Mouse (Mus musculus): ENCODE measurements around the gene Rbbp8nl. TPM values are rescaled to one million over a fixed set of nuclear protein-coding genes. Genes with fewer than 3 reads are reported as not detected.

Gene Rbbp8nl
- polyA plus RNA-seq, 1 experiment from 2014 or later = not detected

DNA sequence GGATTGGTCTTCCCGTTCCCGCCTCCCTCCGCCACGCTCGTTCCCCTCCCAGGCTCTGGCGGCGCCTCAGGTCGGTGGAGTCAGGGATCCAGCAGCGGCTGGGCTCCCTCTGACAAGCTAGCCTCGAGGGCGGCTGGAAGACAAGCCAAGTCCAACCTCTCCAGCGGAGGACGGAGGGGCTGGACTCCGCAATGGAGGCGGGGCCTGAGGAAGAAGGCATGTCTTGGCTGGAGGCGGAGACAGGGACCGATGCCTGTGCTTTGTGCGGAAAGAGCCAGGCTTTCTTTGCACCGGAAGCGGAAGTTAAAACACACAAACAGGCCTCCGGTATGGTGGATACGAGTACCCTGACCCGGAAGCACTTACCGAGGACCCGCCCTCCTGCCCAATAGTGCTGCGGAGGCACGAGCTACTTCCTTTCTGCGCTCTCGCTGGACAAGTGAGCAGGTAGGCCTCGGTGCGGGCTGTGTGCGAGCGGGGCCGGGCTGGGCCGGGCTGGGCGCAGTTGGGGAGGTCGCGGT, 32.6 kb downstream of the Rbbp8nl start, which contains the start of gene Rps21:
TSS of gene Rps21 (plus strand) at position 377 of the 521 bp plus-strand sequence.
- Histone ChIP-seq H3K4me2 (ENCODE audit: low read depth, low read length) (peak within 1 kb of the TSS; percentile 93), H3K27me3 (ENCODE audit: control insufficient read depth, insufficient read depth, low read length) (no peaks in the 10 kb centered on the region), H3K9ac (replicated peaks; ENCODE audit: low read depth, low read length) (peak within 1 kb of the TSS; percentile 80), H3K4me1 (ENCODE audit: control insufficient read depth, insufficient read depth, low read length) (peaks cover 17% of the 10 kb centered on the region), H3K9me3 (ENCODE audit: control insufficient read depth, low read length) (no peaks in the 10 kb centered on the region), H3K36me3 (ENCODE audit: control insufficient read depth, insufficient read depth, low read length) (peaks cover 26% of the 10 kb centered on the region), H3K27ac (ENCODE audit: low read depth, low read length) (peak within 1 kb of the TSS; percentile 94), H3K4me3 (ENCODE audit: low read depth, low read length) (peak within 1 kb of the TSS; percentile 78)
- WGBS = under 1% methylated on average over 36 of the region's 38 CpGs
- ATAC-seq (ENCODE audit: low read depth) = peak; percentile 97

DNA sequence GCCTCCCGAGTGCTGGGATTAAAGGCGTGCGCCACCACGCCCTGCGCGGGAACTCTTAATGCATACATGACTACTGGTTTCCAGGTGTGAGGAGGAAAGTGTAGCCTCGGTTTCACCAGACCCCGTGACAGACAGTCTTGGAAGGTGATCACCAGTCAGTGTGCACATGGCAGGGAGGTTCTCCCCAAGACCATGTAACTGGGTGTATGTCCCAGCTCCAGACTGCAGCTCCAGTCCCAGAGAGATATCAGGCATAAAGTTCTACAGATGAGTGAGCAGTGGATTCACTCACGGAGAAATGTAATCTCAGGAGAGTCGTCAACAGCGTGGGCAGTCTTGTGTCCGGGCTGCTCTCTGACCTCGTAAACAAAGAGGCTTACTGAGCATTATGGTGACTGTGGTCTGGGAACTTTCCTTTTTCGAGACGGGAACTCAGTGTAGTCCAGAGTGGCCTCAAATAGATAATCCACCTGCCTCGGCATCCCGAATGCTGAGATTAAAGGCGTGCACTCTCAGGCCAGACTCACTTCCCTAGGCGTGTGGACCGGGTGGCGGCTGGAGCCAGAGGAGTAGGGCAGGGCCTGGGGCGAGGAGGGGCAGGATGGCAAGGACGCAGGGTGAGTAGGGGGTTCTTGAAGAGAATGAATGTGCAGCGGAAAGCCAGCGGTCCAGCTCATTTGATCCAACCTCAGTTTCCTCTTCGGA, 33.2 kb downstream of the Rbbp8nl start:
- peak; percentile 64 for ATAC-seq (ENCODE audit: low read depth)
- peak overlapping the region; percentile 78 for H3K4me3 ChIP-seq (ENCODE audit: low read depth, low read length)
- no peaks in the 10 kb centered on the region for H3K9me3 ChIP-seq (ENCODE audit: control insufficient read depth, low read length)
- H3K4me2 ChIP-seq (ENCODE audit: low read depth, low read length) = peak overlapping the region; percentile 74
- H3K27me3 ChIP-seq (ENCODE audit: control insufficient read depth, insufficient read depth, low read length) = no peaks in the 10 kb centered on the region
- H3K36me3 ChIP-seq (ENCODE audit: control insufficient read depth, insufficient read depth, low read length) = peaks cover 22% of the 10 kb centered on the region
- H3K27ac ChIP-seq (ENCODE audit: low read depth, low read length) = peak overlapping the region; percentile 94
- peak overlapping the region; percentile 80 for H3K9ac ChIP-seq (replicated peaks; ENCODE audit: low read depth, low read length)
- 25% methylated on average over 26 of the region's 26 CpGs for WGBS
- peaks cover 17% of the 10 kb centered on the region for H3K4me1 ChIP-seq (ENCODE audit: control insufficient read depth, insufficient read depth, low read length)

DNA sequence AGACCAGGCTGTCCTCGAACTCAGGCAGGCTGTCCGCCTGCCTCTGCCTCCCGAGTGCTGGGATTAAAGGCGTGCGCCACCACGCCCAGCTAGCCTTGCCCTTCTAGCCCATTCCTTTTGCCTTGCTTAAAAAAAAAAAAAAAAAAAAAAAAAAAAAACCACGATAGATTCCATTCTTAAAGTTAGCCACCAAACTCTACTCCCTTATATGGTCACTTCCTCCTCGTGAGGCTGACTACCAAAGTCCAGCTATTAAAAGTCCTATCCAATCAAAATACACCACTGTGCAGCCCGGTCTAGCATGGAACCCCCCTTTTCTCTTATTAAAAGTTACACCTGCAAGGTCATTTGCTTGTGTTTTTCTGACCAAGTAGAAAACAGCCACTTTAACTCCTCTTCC, 34.0 kb downstream of the Rbbp8nl start:
- Histone ChIP-seq H3K36me3 (ENCODE audit: control insufficient read depth, insufficient read depth, low read length) (peaks cover 14% of the 10 kb centered on the region), H3K27ac (ENCODE audit: low read depth, low read length) (no peak overlapping the region), H3K9ac (replicated peaks; ENCODE audit: low read depth, low read length) (no peak overlapping the region), H3K4me2 (ENCODE audit: low read depth, low read length) (peak overlapping the region; percentile 74; the same call in 1 of the 2 replicates), H3K27me3 (ENCODE audit: control insufficient read depth, insufficient read depth, low read length) (no peaks in the 10 kb centered on the region), H3K9me3 (ENCODE audit: control insufficient read depth, low read length) (no peaks in the 10 kb centered on the region), H3K4me1 (ENCODE audit: control insufficient read depth, insufficient read depth, low read length) (peaks cover 17% of the 10 kb centered on the region), H3K4me3 (ENCODE audit: low read depth, low read length) (peak overlapping the region; percentile 78; the same call in 1 of the 2 replicates)
- WGBS = 95% methylated on average over 9 of the region's 9 CpGs
- ATAC-seq (ENCODE audit: low read depth) = no peak

- 92% methylated on average over 5 of the region's 5 CpGs for WGBS
- no peak overlapping the region for H3K4me3 ChIP-seq (ENCODE audit: low read depth, low read length)
- no peak for ATAC-seq (ENCODE audit: low read depth)
- no peaks in the 10 kb centered on the region for H3K9me3 ChIP-seq (ENCODE audit: control insufficient read depth, low read length)
- H3K4me2 ChIP-seq (ENCODE audit: low read depth, low read length) = no peak overlapping the region
- H3K36me3 ChIP-seq (ENCODE audit: control insufficient read depth, insufficient read depth, low read length) = peaks cover 9% of the 10 kb centered on the region; the same call in 1 of the 2 replicates
- H3K27me3 ChIP-seq (ENCODE audit: control insufficient read depth, insufficient read depth, low read length) = no peaks in the 10 kb centered on the region
- peaks cover 17% of the 10 kb centered on the region for H3K4me1 ChIP-seq (ENCODE audit: control insufficient read depth, insufficient read depth, low read length)
- H3K9ac ChIP-seq (replicated peaks; ENCODE audit: low read depth, low read length) = no peak overlapping the region
- H3K27ac ChIP-seq (ENCODE audit: low read depth, low read length) = no peak overlapping the region
These were observed 35.1 kb downstream of the Rbbp8nl start for GRCm38 (mm10) chr2:180254436-180255209.

DNA sequence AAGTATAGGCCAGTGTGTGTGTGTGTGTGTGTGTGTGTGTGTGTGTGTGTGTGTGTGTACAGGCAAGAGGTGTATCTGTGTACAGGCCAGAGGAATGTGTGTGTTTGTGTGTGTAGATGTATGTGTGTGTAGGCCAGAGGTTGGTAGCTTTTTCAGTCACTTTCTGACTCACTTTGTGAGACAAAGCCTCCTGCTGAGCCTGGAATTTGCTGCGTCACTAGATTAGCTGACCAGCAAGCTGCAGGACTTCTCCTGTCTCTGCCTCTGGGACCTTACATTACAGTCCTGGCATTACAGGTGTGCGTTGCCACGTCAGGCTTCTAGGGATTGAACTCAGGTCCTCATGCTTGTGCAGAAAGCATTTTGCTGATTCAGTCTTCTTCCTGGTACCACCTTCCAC, 37.8 kb downstream of the Rbbp8nl start:
- Histone ChIP-seq H3K9me3 (ENCODE audit: control insufficient read depth, low read length) (no peaks in the 10 kb centered on the region), H3K4me3 (ENCODE audit: low read depth, low read length) (no peak overlapping the region), H3K27ac (ENCODE audit: low read depth, low read length) (no peak overlapping the region), H3K27me3 (ENCODE audit: control insufficient read depth, insufficient read depth, low read length) (no peaks in the 10 kb centered on the region), H3K4me1 (ENCODE audit: control insufficient read depth, insufficient read depth, low read length) (peaks cover 8% of the 10 kb centered on the region), H3K4me2 (ENCODE audit: low read depth, low read length) (no peak overlapping the region), H3K9ac (replicated peaks; ENCODE audit: low read depth, low read length) (no peak overlapping the region), H3K36me3 (ENCODE audit: control insufficient read depth, insufficient read depth, low read length) (no peaks in the 10 kb centered on the region)
- ATAC-seq (ENCODE audit: low read depth) = no peak
- 59% methylated on average over 3 of the region's 3 CpGs for WGBS

GRCm38 (mm10) chr2:180250930-180251611, 38.6 kb downstream of the Rbbp8nl start:
- Histone ChIP-seq H3K27me3 (ENCODE audit: control insufficient read depth, insufficient read depth, low read length) (no peaks in the 10 kb centered on the region), H3K4me3 (ENCODE audit: low read depth, low read length) (no peak overlapping the region), H3K4me1 (ENCODE audit: control insufficient read depth, insufficient read depth, low read length) (peaks cover 4% of the 10 kb centered on the region), H3K9ac (replicated peaks; ENCODE audit: low read depth, low read length) (no peak overlapping the region), H3K36me3 (ENCODE audit: control insufficient read depth, insufficient read depth, low read length) (no peaks in the 10 kb centered on the region), H3K27ac (ENCODE audit: low read depth, low read length) (no peak overlapping the region), H3K9me3 (ENCODE audit: control insufficient read depth, low read length) (no peaks in the 10 kb centered on the region), H3K4me2 (ENCODE audit: low read depth, low read length) (no peak overlapping the region)
- WGBS = 31% methylated on average over 11 of the region's 11 CpGs
- peak; percentile 85 for ATAC-seq (ENCODE audit: low read depth)

- Histone ChIP-seq H3K9ac (replicated peaks; ENCODE audit: low read depth, low read length) (no peak overlapping the region), H3K36me3 (ENCODE audit: control insufficient read depth, insufficient read depth, low read length) (no peaks in the 10 kb centered on the region), H3K4me2 (ENCODE audit: low read depth, low read length) (no peak overlapping the region), H3K27me3 (ENCODE audit: control insufficient read depth, insufficient read depth, low read length) (no peaks in the 10 kb centered on the region), H3K4me3 (ENCODE audit: low read depth, low read length) (no peak overlapping the region), H3K27ac (ENCODE audit: low read depth, low read length) (no peak overlapping the region), H3K9me3 (ENCODE audit: control insufficient read depth, low read length) (no peaks in the 10 kb centered on the region), H3K4me1 (ENCODE audit: control insufficient read depth, insufficient read depth, low read length) (no peaks in the 10 kb centered on the region)
- WGBS = 65% methylated on average over 9 of the region's 9 CpGs
- ATAC-seq (ENCODE audit: low read depth) = no peak
These were observed 40.6 kb downstream of the Rbbp8nl start for GRCm38 (mm10) chr2:180248947-180249660.

DNA sequence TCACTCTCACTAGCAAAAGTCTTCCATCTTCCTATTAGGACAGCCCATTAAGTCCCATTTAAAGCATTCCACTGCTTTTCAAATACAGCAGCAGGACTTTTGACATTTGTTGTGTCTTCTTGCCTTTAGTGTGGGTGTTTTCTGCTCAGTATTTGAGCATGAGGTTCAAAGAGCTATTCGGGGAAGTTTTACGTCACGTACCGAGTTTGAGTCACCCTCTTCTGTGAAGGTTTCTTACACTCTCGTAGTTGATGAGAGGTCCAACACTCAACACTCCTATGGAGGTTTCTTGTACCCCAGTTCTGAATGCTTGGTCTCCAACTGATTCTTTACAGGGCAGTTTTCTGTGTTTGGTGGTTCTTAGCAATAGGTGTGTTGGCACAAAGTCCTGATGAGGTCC, 41.8 kb downstream of the Rbbp8nl start:
- H3K4me1 ChIP-seq (ENCODE audit: control insufficient read depth, insufficient read depth, low read length) = no peaks in the 10 kb centered on the region
- no peaks in the 10 kb centered on the region for H3K36me3 ChIP-seq (ENCODE audit: control insufficient read depth, insufficient read depth, low read length)
- 88% methylated on average over 5 of the region's 5 CpGs for WGBS
- no peak overlapping the region for H3K4me3 ChIP-seq (ENCODE audit: low read depth, low read length)
- no peak overlapping the region for H3K27ac ChIP-seq (ENCODE audit: low read depth, low read length)
- no peak overlapping the region for H3K4me2 ChIP-seq (ENCODE audit: low read depth, low read length)
- no peaks in the 10 kb centered on the region for H3K27me3 ChIP-seq (ENCODE audit: control insufficient read depth, insufficient read depth, low read length)
- ATAC-seq (ENCODE audit: low read depth) = no peak
- no peak overlapping the region for H3K9ac ChIP-seq (replicated peaks; ENCODE audit: low read depth, low read length)
- H3K9me3 ChIP-seq (ENCODE audit: control insufficient read depth, low read length) = no peaks in the 10 kb centered on the region

All from neural tube, embryonic 14.5 days (tissue).